Mouse (Mus musculus) kidney, adult 2 months (tissue): ENCODE measurements at regions not wholly inside any gene's neighbourhood (a gene's known extent, or its start where the extent isn't known, plus 50 kb on each side); places are given as distances from the start of the nearest gene placed in this dataset.

Experiments used
- CTCF ChIP-seq: fragments of 200-500 bp; conservative IDR thresholded peaks from 2 replicates; pipeline ENCODE4 v1.5.1; 2011; ENCODE audit warnings: low read depth, mild to moderate bottlenecking, control low read depth, low read length, moderate library complexity, mixed read lengths; ENCODE audit not compliant: insufficient read depth, insufficient read length
- POLR2A ChIP-seq: fragments of 200-500 bp; IDR thresholded peaks from one replicate; pipeline ENCODE4 v1.6.1; 2011; ENCODE audit warnings: low read depth, low read length, control low read depth

- TF ChIP-seq CTCF (no peak), POLR2A (no peak)
These were observed 350.8 kb upstream of the Cdh4 start for GRCm38 (mm10) chr2:179091480-179091879.
